Mouse (Mus musculus): ENCODE results near the gene Hoga1. TPM values are rescaled to one million over a fixed set of nuclear protein-coding genes. Genes with fewer than 3 reads are reported as not detected.

Gene Hoga1
- polyA plus RNA-seq (2011; ENCODE audit: insufficient read length, low read depth, missing spikeins): 1.3 and 1.7 TPM in 2 replicates

GRCm38 (mm10) chr19:42045269-42046102 is at the start of gene Hoga1:
Gene Hoga1, plus strand, starts transcription at chr19:42045610.
- peak; percentile 85 for TF ChIP-seq CTCF (IDR thresholded peaks at IDR 0.05; ENCODE audit: borderline replicate concordance, insufficient read depth, low read length)
- no peak for TF ChIP-seq POLR2A (IDR thresholded peaks at IDR 0.05; ENCODE audit: low read depth, low read length)
- H3K4me3 ChIP-seq (ENCODE audit: insufficient read depth, low read length): no peak within 1 kb of the TSS
- H3K4me1 ChIP-seq (ENCODE audit: control insufficient read depth, insufficient read depth, low read length): no peaks in the 10 kb centered on the region
- no peak within 1 kb of the TSS for H3K27ac ChIP-seq (ENCODE audit: insufficient read depth, low read length)

DNA sequence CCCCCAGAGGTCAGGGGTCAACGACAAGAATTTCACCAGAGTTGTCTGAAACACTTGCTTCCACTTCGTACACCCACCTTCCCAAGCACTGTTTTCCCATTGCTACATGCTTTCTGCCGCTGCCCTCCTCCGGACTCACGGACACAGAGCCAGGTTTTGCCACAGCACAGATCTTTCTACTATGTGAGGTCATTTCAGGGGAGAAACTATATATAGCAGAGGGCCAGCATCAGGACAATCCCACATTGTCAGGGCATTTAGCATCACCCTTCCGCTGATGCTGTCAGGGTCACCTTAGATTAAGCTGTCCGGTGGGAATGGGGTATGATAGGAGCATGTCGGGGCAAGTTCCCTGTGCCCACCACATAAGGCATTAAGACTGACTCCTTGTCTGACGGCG is 48.3 kb upstream of the Hoga1 start:
- H3K4me1 ChIP-seq (ENCODE audit: control insufficient read depth, insufficient read depth, low read length): peaks cover 26% of the 10 kb centered on the region
- TF ChIP-seq POLR2A (IDR thresholded peaks at IDR 0.05; ENCODE audit: low read depth, low read length) (no peak), CTCF (IDR thresholded peaks at IDR 0.05; ENCODE audit: borderline replicate concordance, insufficient read depth, low read length) (no peak)
- 0 out of 2 replicates have a peak overlapping the region, but pooled peaks have one; percentile 12 for H3K27ac ChIP-seq (ENCODE audit: insufficient read depth, low read length)
- H3K4me3 ChIP-seq (ENCODE audit: insufficient read depth, low read length): no peak overlapping the region

DNA sequence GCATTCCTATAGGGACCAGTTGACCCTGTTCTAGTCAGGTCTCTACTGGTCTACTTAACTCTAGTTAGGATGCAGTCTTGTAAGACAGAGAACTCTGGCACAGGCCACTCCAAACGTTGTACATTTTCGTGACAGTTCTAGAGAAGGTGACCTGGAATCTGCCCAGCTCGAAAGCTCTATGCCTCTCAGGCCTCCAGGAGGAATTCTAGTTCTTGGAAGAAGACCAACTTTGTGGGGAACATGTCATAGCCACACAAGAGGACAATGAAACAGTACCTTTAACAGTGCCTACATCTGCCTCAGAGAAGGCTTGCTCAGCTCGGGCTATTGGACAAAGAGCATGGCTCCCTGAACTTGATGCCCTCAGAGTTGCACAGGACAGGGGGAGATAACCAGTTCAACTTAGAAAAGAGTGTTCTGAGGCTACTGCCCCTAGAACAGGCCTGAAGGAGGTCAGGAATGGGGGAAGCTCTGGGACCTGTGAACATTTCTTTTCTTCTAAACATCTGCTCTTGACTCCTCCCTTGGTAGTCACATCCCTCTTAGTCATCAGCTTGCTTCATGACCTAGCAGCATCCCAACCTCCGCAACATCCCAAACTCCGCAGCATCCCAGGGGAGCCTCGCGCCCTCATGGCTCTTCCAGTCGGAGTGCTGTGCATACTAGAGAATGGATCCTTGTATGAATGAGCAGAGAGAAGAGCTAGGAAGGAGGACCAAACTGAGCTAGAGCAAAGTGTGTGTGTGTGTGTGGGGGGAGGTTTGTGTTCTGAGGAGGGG is 46.5 kb upstream of the Hoga1 start:
- H3K4me3 ChIP-seq (ENCODE audit: insufficient read depth, low read length): no peak overlapping the region
- H3K27ac ChIP-seq (ENCODE audit: insufficient read depth, low read length): no peak overlapping the region
- H3K4me1 ChIP-seq (ENCODE audit: control insufficient read depth, insufficient read depth, low read length): peaks cover 18% of the 10 kb centered on the region
- TF ChIP-seq POLR2A (IDR thresholded peaks at IDR 0.05; ENCODE audit: low read depth, low read length) (no peak), CTCF (IDR thresholded peaks at IDR 0.05; ENCODE audit: borderline replicate concordance, insufficient read depth, low read length) (no peak)

DNA sequence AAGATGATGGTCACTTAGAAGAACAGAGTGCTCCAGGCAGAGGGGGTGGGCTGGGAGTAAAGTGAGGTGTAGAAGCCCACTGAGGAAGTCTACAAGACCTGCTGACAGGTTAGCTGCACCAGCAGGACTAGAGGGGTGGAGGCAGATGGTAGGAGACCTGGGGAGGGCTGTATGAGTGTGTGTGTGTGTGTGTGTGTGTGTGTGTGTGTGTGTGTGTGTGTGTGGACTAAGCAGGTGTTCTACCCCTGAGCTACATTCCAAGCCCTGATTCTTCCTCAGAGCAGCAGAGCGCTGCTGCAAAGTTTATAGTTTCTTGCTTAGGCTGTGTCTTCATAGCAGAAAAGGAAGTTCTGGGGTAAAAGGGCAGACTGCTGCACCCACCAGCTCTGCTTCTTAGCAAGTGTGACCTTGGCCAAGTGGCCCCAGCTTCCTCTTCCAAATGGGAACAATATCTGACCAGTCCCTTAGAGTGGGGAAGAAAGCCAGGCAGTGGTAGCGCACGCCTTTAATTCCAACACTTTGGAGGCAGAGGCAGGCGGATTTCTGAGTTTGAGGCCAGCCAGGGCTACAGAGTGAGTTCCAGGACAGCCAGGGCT is 45.6 kb upstream of the Hoga1 start:
- Histone ChIP-seq H3K4me1 (ENCODE audit: control insufficient read depth, insufficient read depth, low read length) (peaks cover 18% of the 10 kb centered on the region), H3K4me3 (ENCODE audit: insufficient read depth, low read length) (no peak overlapping the region), H3K27ac (ENCODE audit: insufficient read depth, low read length) (no peak overlapping the region)
- TF ChIP-seq CTCF (IDR thresholded peaks at IDR 0.05; ENCODE audit: borderline replicate concordance, insufficient read depth, low read length) (no peak), POLR2A (IDR thresholded peaks at IDR 0.05; ENCODE audit: low read depth, low read length) (no peak)

DNA sequence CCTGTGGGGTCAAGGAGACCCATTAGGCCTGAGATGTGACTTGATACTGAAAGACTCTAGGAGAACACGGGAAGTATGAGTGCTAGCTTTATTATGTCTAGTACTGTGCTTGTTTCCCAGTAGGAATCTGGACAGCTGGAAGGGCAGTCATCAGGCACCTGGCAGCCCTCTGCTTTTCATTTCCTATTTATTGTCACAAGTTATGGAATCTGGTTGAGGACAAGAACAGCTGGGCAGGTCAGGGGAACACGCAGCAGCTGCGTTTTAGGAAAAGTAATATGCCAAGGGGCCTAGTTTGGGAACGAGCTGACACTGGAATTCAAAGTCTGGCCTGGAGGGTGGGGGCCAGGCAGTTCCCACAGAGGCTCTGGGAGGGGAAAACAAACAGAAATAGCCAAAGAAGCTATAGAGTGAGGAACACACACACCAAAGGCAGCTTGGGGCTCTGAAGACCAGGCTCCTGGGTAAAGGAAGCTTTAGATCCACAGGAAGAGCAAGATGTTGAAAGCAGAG is 44.9 kb upstream of the Hoga1 start:
- Histone ChIP-seq H3K27ac (ENCODE audit: insufficient read depth, low read length) (no peak overlapping the region), H3K4me3 (ENCODE audit: insufficient read depth, low read length) (no peak overlapping the region), H3K4me1 (ENCODE audit: control insufficient read depth, insufficient read depth, low read length) (peaks cover 13% of the 10 kb centered on the region)
- TF ChIP-seq CTCF (IDR thresholded peaks at IDR 0.05; ENCODE audit: borderline replicate concordance, insufficient read depth, low read length): no peak

- peaks cover 17% of the 10 kb centered on the region for H3K4me1 ChIP-seq (ENCODE audit: control insufficient read depth, insufficient read depth, low read length)
- H3K4me3 ChIP-seq (ENCODE audit: insufficient read depth, low read length): no peak overlapping the region
- H3K27ac ChIP-seq (ENCODE audit: insufficient read depth, low read length): no peak overlapping the region
- TF ChIP-seq CTCF (IDR thresholded peaks at IDR 0.05; ENCODE audit: borderline replicate concordance, insufficient read depth, low read length): no peak
Observed at GRCm38 (mm10) chr19:42001253-42001980, 44.0 kb upstream of the Hoga1 start.

GRCm38 (mm10) chr19:42004258-42004657 is 41.2 kb upstream of the Hoga1 start:
- H3K4me1 ChIP-seq (ENCODE audit: control insufficient read depth, insufficient read depth, low read length): peaks cover 30% of the 10 kb centered on the region
- no peak overlapping the region for H3K4me3 ChIP-seq (ENCODE audit: insufficient read depth, low read length)
- no peak overlapping the region for H3K27ac ChIP-seq (ENCODE audit: insufficient read depth, low read length)
- no peak for TF ChIP-seq POLR2A (IDR thresholded peaks at IDR 0.05; ENCODE audit: low read depth, low read length)
- no peak for TF ChIP-seq CTCF (IDR thresholded peaks at IDR 0.05; ENCODE audit: borderline replicate concordance, insufficient read depth, low read length)

- H3K4me3 ChIP-seq (ENCODE audit: insufficient read depth, low read length): no peak overlapping the region
- TF ChIP-seq CTCF (IDR thresholded peaks at IDR 0.05; ENCODE audit: borderline replicate concordance, insufficient read depth, low read length): no peak
- TF ChIP-seq POLR2A (IDR thresholded peaks at IDR 0.05; ENCODE audit: low read depth, low read length): no peak
- H3K4me1 ChIP-seq (ENCODE audit: control insufficient read depth, insufficient read depth, low read length): peaks cover 36% of the 10 kb centered on the region
- H3K27ac ChIP-seq (ENCODE audit: insufficient read depth, low read length): 0 out of 2 replicates have a peak overlapping the region, but pooled peaks have one; percentile 36
Observed at GRCm38 (mm10) chr19:42005616-42006015, 39.8 kb upstream of the Hoga1 start.

- Histone ChIP-seq H3K27ac (ENCODE audit: insufficient read depth, low read length) (no peak overlapping the region; the same call in 1 of the 2 replicates), H3K4me3 (ENCODE audit: insufficient read depth, low read length) (no peak overlapping the region), H3K4me1 (ENCODE audit: control insufficient read depth, insufficient read depth, low read length) (peaks cover 36% of the 10 kb centered on the region)
- TF ChIP-seq POLR2A (IDR thresholded peaks at IDR 0.05; ENCODE audit: low read depth, low read length): no peak
- TF ChIP-seq CTCF (IDR thresholded peaks at IDR 0.05; ENCODE audit: borderline replicate concordance, insufficient read depth, low read length): no peak
Observed at GRCm38 (mm10) chr19:42006568-42006967, 38.8 kb upstream of the Hoga1 start.

Measured in embryonic fibroblast, embryonic 13.5 days (primary cell).